Mouse (Mus musculus): ENCODE measurements around the gene Tceal8.
"Not testable (repeated sequence)": the region's sequence is repeated elsewhere in the genome, so short reads cannot be mapped to it uniquely, and the experiment has no call there.

Gene Tceal8

DNA sequence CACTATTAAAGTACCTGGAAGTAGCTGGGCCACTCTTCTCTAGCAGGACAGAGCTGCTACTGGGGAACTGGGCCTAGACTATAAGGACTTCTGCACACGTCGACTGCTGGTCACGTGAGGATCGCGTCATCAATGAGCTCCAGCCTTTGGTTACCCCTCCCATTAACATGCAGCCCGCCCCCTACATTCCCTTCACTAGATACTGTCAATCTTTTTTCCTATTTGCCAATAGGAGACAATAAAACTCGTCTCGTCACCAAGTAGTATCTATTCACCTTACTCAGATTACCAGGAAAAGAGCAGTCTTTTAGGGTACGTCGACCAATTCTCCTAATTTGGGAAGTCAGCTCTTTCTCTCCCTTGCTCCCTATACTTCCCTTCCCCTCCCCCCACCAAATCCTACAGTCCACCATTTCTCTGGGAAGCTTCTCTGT is at the start of gene Tceal8:
Tceal8 (minus strand) TSS at position 225 of the 434 bp plus-strand sequence.
- DNase-seq = peak; percentile 85 to 93

- DNase-seq = no peak
Observed at GRCm38 (mm10) chrX:136216303-136216702, 44.2 kb upstream of the Tceal8 start.

GRCm38 (mm10) chrX:136214729-136215677 is 42.9 kb upstream of the Tceal8 start, which contains the start of the genes Tceal7 and Bex1:
Gene Tceal7, plus strand, starts transcription at chrX:136214779.
Gene Bex1, minus strand, starts transcription at chrX:136215513.
- not testable (repeated sequence) for DNase-seq

- no peak for DNase-seq
Observed at GRCm38 (mm10) chrX:136213396-136213795, 41.3 kb upstream of the Tceal8 start.

GRCm38 (mm10) chrX:136204406-136204805 is 32.3 kb upstream of the Tceal8 start:
- no peak for DNase-seq

GRCm38 (mm10) chrX:136203664-136204066 is 31.5 kb upstream of the Tceal8 start, which contains the start of gene Tceal5:
Gene Tceal5, minus strand, starts transcription at chrX:136203876.
- DNase-seq = no peak

GRCm38 (mm10) chrX:136203257-136203656 is 31.1 kb upstream of the Tceal8 start:
- DNase-seq = no peak

GRCm38 (mm10) chrX:136196873-136197272 is 24.7 kb upstream of the Tceal8 start:
- DNase-seq = peak; percentile 42 to 65

GRCm38 (mm10) chrX:136195193-136195944 is 23.2 kb upstream of the Tceal8 start:
- no peak for DNase-seq

DNA sequence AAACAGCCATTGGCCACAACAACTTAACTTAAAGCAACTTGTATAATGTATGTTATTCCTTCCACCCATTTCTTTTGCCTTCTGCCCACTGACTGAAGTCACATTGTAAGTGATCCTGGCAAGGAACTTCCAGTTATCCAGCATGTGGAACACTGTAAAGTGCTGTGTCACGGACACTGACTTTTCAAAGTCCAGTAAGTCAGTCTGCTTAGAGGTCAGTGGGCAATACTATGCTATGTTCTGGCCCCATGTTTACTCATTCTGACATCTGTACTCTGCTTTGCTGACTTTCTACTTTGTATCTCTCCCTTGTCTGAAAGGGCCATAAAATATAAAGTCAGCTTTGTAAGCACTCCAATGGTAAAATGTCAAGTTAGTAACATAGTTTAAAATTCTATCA is 11.0 kb upstream of the Tceal8 start:
- no peak for DNase-seq

DNA sequence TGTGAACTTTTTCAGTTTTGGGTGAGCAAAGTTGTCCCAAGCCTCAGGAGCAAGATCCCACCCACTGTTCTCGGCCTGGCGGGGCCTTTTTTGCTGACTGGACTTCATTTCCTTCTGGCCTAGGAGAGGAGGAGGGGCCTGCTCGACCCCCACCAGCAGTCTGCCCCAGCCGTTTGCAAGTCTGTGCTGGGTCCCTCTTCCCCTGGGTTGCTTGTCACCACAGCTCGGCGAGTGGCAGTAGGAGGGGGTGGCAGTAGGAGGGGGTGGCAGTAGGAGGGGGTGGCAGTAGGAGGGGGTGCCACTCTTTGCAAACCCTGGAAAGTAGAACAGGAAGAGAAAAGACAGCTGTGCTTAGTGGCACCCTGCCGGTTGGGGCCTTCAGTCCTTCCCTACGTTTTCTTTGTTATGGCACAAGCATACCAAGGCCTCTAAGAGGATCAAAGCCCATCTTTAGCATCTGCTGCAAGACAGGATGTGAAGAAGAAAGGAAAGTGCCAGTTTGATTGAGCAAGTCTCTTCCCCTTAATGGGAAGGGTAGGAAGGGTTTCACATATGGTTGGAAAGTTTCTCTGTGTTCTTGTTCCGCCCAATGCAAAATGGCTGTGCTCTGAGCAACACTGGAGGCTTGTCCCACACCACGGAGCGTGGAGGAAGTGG is 8.9 kb upstream of the Tceal8 start:
- no peak for DNase-seq

- no peak for DNase-seq
Observed at GRCm38 (mm10) chrX:136172786-136173185, 644 bp upstream of the Tceal8 start.

DNA sequence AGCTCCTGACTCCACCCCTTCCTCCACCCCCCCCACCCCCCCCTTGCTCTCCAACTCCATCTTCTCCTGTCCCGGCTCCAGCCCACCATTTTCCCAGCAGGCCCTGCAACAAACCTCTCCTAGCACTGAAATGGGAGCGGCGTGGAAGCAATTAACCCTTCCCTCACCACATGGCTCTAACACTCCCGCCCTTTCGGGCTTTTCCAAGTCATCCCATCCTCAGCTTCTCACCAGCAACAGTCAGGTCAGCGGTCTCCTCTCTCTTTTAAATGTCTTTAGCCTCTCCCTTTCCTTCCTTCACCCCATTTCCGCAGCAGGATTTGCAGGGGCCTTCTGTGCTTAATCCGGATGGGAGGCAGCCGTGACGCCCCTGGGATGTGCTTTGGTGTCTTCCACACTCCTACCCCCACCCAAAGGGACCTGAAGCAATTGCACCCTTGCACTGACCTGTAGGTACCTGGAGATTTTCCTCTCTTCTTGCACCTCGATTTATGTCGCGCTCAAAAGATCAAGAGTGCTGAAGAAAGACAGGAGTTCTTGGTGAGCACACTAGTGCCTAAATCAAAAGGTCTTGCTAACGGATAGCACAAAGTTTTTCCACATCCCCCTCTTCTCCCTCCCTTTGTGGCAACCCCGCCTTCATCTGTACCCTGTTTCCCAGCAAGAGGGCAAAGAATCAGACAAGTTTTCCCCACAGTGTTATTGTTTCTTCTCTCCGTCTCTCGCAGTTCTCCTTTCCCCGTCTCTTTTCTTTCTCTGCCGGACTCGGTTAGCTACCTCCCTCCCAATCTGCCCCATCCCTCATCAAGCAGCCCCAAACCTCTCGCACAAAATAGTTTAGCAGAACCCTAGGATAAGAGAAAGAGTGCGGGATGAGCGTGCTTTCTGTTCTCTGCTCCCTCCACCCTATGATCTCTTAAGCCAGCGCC is 689 bp downstream of the Tceal8 start:
- DNase-seq = peak; percentile 59 to 85

- no peak for DNase-seq
Observed at GRCm38 (mm10) chrX:136170625-136171024, 1.5 kb downstream of the Tceal8 start.

DNA sequence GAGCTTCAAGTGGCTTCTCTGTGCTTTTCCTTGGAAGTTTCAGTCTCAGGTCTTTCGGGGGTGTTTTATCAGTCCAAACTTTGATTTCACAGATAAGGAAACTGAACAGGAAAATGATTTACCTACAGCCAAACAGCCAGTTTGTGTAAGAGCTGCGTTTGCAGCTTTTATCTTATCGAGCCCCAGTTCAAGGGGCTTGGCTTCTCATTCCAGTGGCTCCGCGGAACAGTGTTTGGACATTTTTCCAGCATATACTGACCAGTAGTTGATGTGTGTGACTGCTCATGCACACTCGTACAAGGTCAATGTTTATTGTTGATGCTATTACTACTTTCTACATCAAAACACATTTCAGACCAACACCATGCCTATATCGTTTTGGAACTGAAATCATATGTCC is 27.9 kb downstream of the Tceal8 start:
- no peak for DNase-seq

DNA sequence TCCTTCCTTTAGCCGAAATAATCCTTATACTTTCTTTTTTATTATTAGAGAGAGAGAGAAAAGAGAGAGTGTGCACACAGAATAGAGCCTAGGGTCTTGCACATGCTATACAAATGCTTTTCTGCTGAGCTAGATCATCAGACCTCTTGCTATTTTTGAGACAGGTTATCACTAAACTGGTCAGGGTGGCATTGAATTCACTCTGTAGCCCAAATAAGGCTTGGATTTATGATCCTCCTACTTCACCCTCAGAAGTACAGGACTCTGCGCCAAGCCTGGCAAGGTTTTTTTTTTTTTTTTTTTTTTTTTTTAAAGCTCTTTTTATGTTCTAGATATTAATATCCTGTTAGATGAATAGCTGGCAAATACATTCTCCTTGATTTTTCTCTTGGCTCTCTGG is 28.4 kb downstream of the Tceal8 start:
- DNase-seq = no peak

- DNase-seq = no peak
Observed at GRCm38 (mm10) chrX:136141385-136141784, 30.8 kb downstream of the Tceal8 start.

DNA sequence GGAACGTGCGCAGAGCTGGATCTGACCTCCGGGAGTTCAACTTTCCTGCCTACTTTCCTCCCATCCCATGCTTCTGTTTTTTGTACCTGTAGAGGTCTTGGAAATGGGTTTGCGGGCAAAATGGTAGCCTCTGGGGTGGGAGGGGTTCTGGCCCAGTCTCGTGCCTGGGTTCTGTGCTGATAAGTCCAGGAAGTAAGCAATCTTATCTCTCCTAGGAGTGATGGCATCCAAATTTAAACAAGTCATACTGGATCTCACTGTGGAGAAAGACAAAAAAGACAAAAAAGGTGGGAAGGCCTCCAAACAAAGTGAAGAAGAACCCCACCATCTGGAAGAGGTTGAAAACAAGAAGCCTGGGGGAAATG is 32.5 kb downstream of the Tceal8 start:
- DNase-seq = not testable (repeated sequence)

GRCm38 (mm10) chrX:136138827-136139639 is 33.1 kb downstream of the Tceal8 start, which contains the start of gene Bex4:
Gene Bex4, plus strand, starts transcription at chrX:136138996.
- not testable (repeated sequence) for DNase-seq

DNA sequence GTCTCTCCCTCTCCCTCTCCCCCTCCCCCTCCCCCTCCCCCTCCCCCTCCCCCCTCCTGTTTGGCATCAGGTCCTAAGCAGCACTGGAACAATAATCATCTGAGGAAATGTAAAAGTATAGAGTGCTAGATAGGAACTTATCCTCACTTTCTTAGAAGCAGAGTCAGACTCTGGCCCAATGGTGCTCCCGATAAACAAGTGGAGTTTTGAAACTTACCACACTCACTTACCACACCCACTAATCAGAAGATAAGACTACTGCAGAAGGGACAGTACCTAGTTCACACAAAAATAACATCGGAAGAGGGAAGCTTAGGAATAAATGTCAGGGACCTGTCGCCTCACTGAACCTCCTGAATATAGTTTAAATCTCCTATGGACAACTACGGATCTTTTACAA is 36.6 kb downstream of the Tceal8 start:
- DNase-seq = no peak

DNA sequence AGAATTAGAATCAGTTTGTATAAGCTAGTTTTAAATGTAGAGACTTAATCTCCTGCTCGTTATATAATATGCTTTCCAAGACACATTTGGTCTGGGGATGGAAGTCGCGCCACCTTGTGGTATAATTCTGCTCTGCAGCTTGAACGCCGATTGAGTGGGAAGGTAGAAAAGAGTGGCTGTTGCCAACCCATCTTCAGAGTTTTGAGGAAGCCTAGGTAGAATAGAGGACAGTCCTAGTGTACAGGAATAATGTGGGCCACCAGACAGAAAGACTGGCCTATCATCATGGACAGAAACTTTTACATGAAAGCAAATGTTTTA is 44.4 kb downstream of the Tceal8 start:
- peak; percentile 52 to 60 for DNase-seq
